Mouse (Mus musculus): ENCODE measurements around the gene Rab27a.

DNA sequence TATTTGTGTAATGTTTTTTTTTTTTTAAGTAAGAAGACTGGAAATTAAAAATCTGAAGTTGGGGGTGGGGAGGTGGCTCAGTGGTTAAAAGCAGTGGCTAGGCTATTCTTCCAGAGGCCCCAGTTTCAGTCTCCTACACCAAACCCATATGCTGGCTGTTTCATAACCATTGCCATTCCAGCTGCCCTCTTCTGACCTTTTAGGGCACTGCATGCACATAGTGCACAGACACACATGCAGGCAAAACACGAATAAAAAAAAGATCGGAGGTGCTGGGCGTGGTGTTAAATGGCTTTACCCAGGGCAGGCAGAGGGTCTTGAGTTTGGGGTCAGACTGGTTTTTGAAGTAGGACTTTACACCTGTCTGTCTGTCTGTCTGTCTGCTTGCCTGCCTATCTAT lies 38.5 kb upstream of the Rab27a start:
- TF ChIP-seq CTCF (IDR thresholded peaks at IDR 0.05): peak; percentile 29; the same call in 1 of the 2 replicates
- TF ChIP-seq EP300 (IDR thresholded peaks at IDR 0.05; ENCODE audit: insufficient read depth, low read depth, low read length): no peak

All from heart, adult 2 months (tissue).